Mouse (Mus musculus): ENCODE data around the gene Depdc1b.

Depdc1b gene

GRCm38 (mm10) chr13:108316487-108316903, 363 bp downstream of the Depdc1b start:
- DNase-seq (ENCODE audit: low read depth in 2 of 2, low spot score in 2 of 2): peak; percentile 21 to 32

- no peak for DNase-seq (ENCODE audit: low read depth in 2 of 2, low spot score in 2 of 2)
Measured at GRCm38 (mm10) chr13:108317414-108317813, 1.3 kb downstream of the Depdc1b start.

- no peak for DNase-seq (ENCODE audit: low read depth in 2 of 2, low spot score in 2 of 2)
Measured at GRCm38 (mm10) chr13:108319028-108319427, 2.9 kb downstream of the Depdc1b start.

- no peak for DNase-seq (ENCODE audit: low read depth in 2 of 2, low spot score in 2 of 2)
Measured at GRCm38 (mm10) chr13:108320216-108320615, 4.1 kb downstream of the Depdc1b start.

GRCm38 (mm10) chr13:108322466-108322865, 6.3 kb downstream of the Depdc1b start:
- no peak for DNase-seq (ENCODE audit: low read depth in 2 of 2, low spot score in 2 of 2)

GRCm38 (mm10) chr13:108323317-108323716, 7.2 kb downstream of the Depdc1b start:
- DNase-seq (ENCODE audit: low read depth in 2 of 2, low spot score in 2 of 2): no peak

- DNase-seq (ENCODE audit: low read depth in 2 of 2, low spot score in 2 of 2): no peak
Measured at GRCm38 (mm10) chr13:108323866-108324829, 8.0 kb downstream of the Depdc1b start.

- no peak for DNase-seq (ENCODE audit: low read depth in 2 of 2, low spot score in 2 of 2)
Measured at GRCm38 (mm10) chr13:108325871-108326270, 9.7 kb downstream of the Depdc1b start.

GRCm38 (mm10) chr13:108326351-108326750, 10.2 kb downstream of the Depdc1b start:
- DNase-seq (ENCODE audit: low read depth in 2 of 2, low spot score in 2 of 2): no peak

GRCm38 (mm10) chr13:108327047-108327446, 10.9 kb downstream of the Depdc1b start:
- no peak for DNase-seq (ENCODE audit: low read depth in 2 of 2, low spot score in 2 of 2)

GRCm38 (mm10) chr13:108328406-108329180, 12.5 kb downstream of the Depdc1b start:
- no peak for DNase-seq (ENCODE audit: low read depth in 2 of 2, low spot score in 2 of 2)

- peak in 1 of 2 experiments; percentile 33 for DNase-seq (ENCODE audit: low read depth in 2 of 2, low spot score in 2 of 2)
Measured at GRCm38 (mm10) chr13:108329693-108330092, 13.6 kb downstream of the Depdc1b start.

GRCm38 (mm10) chr13:108335257-108336003, 19.3 kb downstream of the Depdc1b start:
- DNase-seq (ENCODE audit: low read depth in 2 of 2, low spot score in 2 of 2): no peak

- DNase-seq (ENCODE audit: low read depth in 2 of 2, low spot score in 2 of 2): no peak
Measured at GRCm38 (mm10) chr13:108336192-108336591, 20.1 kb downstream of the Depdc1b start.

- DNase-seq (ENCODE audit: low read depth in 2 of 2, low spot score in 2 of 2): no peak
Measured at GRCm38 (mm10) chr13:108337340-108337739, 21.2 kb downstream of the Depdc1b start.

GRCm38 (mm10) chr13:108338076-108338836, 22.1 kb downstream of the Depdc1b start:
- DNase-seq (ENCODE audit: low read depth in 2 of 2, low spot score in 2 of 2): no peak

- DNase-seq (ENCODE audit: low read depth in 2 of 2, low spot score in 2 of 2): no peak
Measured at GRCm38 (mm10) chr13:108339907-108340596, 23.9 kb downstream of the Depdc1b start.

GRCm38 (mm10) chr13:108341585-108341984, 25.5 kb downstream of the Depdc1b start:
- DNase-seq (ENCODE audit: low read depth in 2 of 2, low spot score in 2 of 2): peak in 1 of 2 experiments; percentile 7

- no peak for DNase-seq (ENCODE audit: low read depth in 2 of 2, low spot score in 2 of 2)
Measured at GRCm38 (mm10) chr13:108345756-108346155, 29.6 kb downstream of the Depdc1b start.

GRCm38 (mm10) chr13:108347016-108347415, 30.9 kb downstream of the Depdc1b start:
- peak in 1 of 2 experiments; percentile 25 for DNase-seq (ENCODE audit: low read depth in 2 of 2, low spot score in 2 of 2)
